Mouse (Mus musculus) kidney, embryonic 16.5 days (tissue): ENCODE results near the gene Grcc10. TPM values are rescaled to one million over a fixed set of nuclear protein-coding genes. Genes with fewer than 3 reads are reported as not detected.

Experiments used
- ATAC-seq: fragments of 200-750 bp; cut with Nextera tagmentation; 2 replicates; pipeline ENCODE4 v1.8.0; 2017; ENCODE audit warnings: moderate TSS enrichment; ENCODE audit not compliant: low FRiP score, low TSS enrichment
- H3K27ac ChIP-seq: fragments of 300-500 bp; sonication (generic); 2 replicates; pipeline ENCODE4 v1.5.1; 2014; ENCODE audit warnings: low read length
- H3K27me3 ChIP-seq: fragments of 300-500 bp; sonication (generic); 2 replicates; pipeline ENCODE4 v1.6.1; 2014; ENCODE audit warnings: low read length, control low read depth, mixed read lengths; ENCODE audit not compliant: insufficient read depth
- H3K36me3 ChIP-seq: fragments of 300-500 bp; sonication (generic); 2 replicates; pipeline ENCODE4 v1.6.1; 2014; ENCODE audit warnings: low read length, control low read depth, mixed read lengths; ENCODE audit not compliant: insufficient read depth
- H3K4me1 ChIP-seq: fragments of 300-500 bp; sonication (generic); 2 replicates; pipeline ENCODE4 v1.6.1; 2014; ENCODE audit warnings: low read length, control low read depth, mixed read lengths; ENCODE audit not compliant: insufficient read depth
- H3K4me2 ChIP-seq: fragments of 300-500 bp; sonication (generic); replicated peaks from 2 replicates; pipeline ENCODE4 v1.6.1; 2014; ENCODE audit warnings: low read depth, low read length
- H3K4me3 ChIP-seq: fragments of 300-500 bp; sonication (generic); 2 replicates; pipeline ENCODE4 v1.5.1; 2014; ENCODE audit warnings: mild to moderate bottlenecking, low read length
- H3K9ac ChIP-seq: fragments of 300-500 bp; sonication (generic); replicated peaks from 2 replicates; pipeline ENCODE4 v1.6.1; 2014; ENCODE audit warnings: low read length
- H3K9me3 ChIP-seq: fragments of 300-500 bp; sonication (generic); 2 replicates; pipeline ENCODE4 v1.6.1; 2016; ENCODE audit warnings: low read length, control low read depth
- WGBS: fragments of 180-500 bp; shearing (Covaris S2); extraction: QIAGEN DNeasy Blood & Tissue Kit; methylation state at CpG from one replicate; pipeline ENCODE4 v1.1.7; 2014; 5-methylcytosine and 5-hydroxymethylcytosine counted together
- microRNA counts: library from miRNA; unstranded; fragments of <30 nt; microRNA quantifications from one replicate; lab custom pipeline; 2016
- microRNA-seq: library from miRNA; unstranded; fragments of <30 nt; microRNA quantifications from one replicate; pipeline ENCODE4, GENCODE M21; 2016
- polyA plus RNA-seq: library from polyadenylated mRNA; unstranded; fragments of >200 nt; fragmentation: Nextera tagmentation; extraction: Ambion mirVana; gene quantifications from 2 replicates; pipeline ENCODE4 v1.2.1, GENCODE M21; 2015

The Grcc10 gene
- polyA plus RNA-seq, 1 experiment from 2014 or later = 527 TPM

- H3K36me3 ChIP-seq = no peaks in the 10 kb centered on the region
- peak overlapping the region; percentile 78 for H3K27ac ChIP-seq
- no peaks in the 10 kb centered on the region for H3K27me3 ChIP-seq
- no peaks in the 10 kb centered on the region for H3K9me3 ChIP-seq
- H3K4me1 ChIP-seq = peaks cover 25% of the 10 kb centered on the region
- no peak overlapping the region for H3K4me3 ChIP-seq
- H3K4me2 ChIP-seq = no peak overlapping the region; the same call in 1 of the 2 replicates
- ATAC-seq = peak; percentile 58
- peak overlapping the region; percentile 42 for H3K9ac ChIP-seq
- WGBS = 57% methylated on average over 15 of the region's 15 CpGs
Measured at GRCm38 (mm10) chr6:124694166-124694955, 46.8 kb downstream of the Grcc10 start.

GRCm38 (mm10) chr6:124693243-124693981 is 47.8 kb downstream of the Grcc10 start:
- 18% methylated on average over 15 of the region's 15 CpGs for WGBS
- no peaks in the 10 kb centered on the region for H3K27me3 ChIP-seq
- H3K36me3 ChIP-seq = no peaks in the 10 kb centered on the region
- peak overlapping the region; percentile 18 for H3K9ac ChIP-seq
- peak; percentile 91 for ATAC-seq
- no peak overlapping the region for H3K4me3 ChIP-seq
- H3K4me2 ChIP-seq = 0 out of 2 replicates have a peak overlapping the region, but pooled peaks have one; percentile 14
- H3K9me3 ChIP-seq = no peaks in the 10 kb centered on the region
- peak overlapping the region; percentile 78 for H3K27ac ChIP-seq
- H3K4me1 ChIP-seq = peaks cover 25% of the 10 kb centered on the region

- ATAC-seq = no peak
- Histone ChIP-seq H3K4me2 (no peak overlapping the region), H3K36me3 (no peaks in the 10 kb centered on the region), H3K9ac (no peak overlapping the region), H3K4me3 (no peak overlapping the region), H3K4me1 (peaks cover 25% of the 10 kb centered on the region), H3K27ac (no peak overlapping the region), H3K9me3 (no peaks in the 10 kb centered on the region), H3K27me3 (no peaks in the 10 kb centered on the region)
- 78% methylated on average over 3 of the region's 3 CpGs for WGBS
Measured at GRCm38 (mm10) chr6:124690517-124690916, 50.7 kb downstream of the Grcc10 start.

MicroRNAs encoded within 50 kb of the gene (microRNA counts, 519-probe panel; counts per million panel counts)
- microRNA mmu-miR-141 (lab: Ali Mortazavi, UCI) = 3,322 counts per million, percentile 76 among the panel's probes with 10 or more counts
- microRNA mmu-miR-200c (lab: Ali Mortazavi, UCI) = 4,093 counts per million, percentile 90 among the panel's probes with 10 or more counts

Small RNAs within 50 kb of the gene (microRNA-seq; reads per million reads assigned to microRNA genes)
- 749 reads per million, percentile 77 among the genes with 10 or more reads in this experiment for gene Mir141
- gene Mir200c = 5,159 reads per million, percentile 92 among the genes with 10 or more reads in this experiment

Other genes with a start within 250 kb of the Grcc10 start
- gene C1rl, start 248.3 kb downstream of the Grcc10 start, polyA plus RNA-seq = 1.8 and 2.2 TPM in 2 replicates
- 11.7 and 13.9 TPM in 2 replicates for gene C1ra, start 229.0 kb downstream of the Grcc10 start, polyA plus RNA-seq
- 28.6 and 29.0 TPM in 2 replicates for gene C1s1, start 199.0 kb downstream of the Grcc10 start, polyA plus RNA-seq
- gene C1rb, start 171.1 kb downstream of the Grcc10 start, polyA plus RNA-seq = not detected in 2 replicates
- 0.09 and 0.12 TPM in 2 replicates for gene C1s2, start 105.3 kb downstream of the Grcc10 start, polyA plus RNA-seq
- gene Lpcat3, start 78.3 kb downstream of the Grcc10 start, polyA plus RNA-seq = 88.6 and 97.2 TPM in 2 replicates
- gene Emg1, start 29.2 kb downstream of the Grcc10 start, polyA plus RNA-seq = 202 and 219 TPM in 2 replicates
- 403 and 405 TPM in 2 replicates for gene Phb2, start 29.0 kb downstream of the Grcc10 start, polyA plus RNA-seq
- 13.8 and 16.4 TPM in 2 replicates for gene Ptpn6, start 2.7 kb downstream of the Grcc10 start, polyA plus RNA-seq
- gene Gm45234, start 14.6 kb upstream of the Grcc10 start, polyA plus RNA-seq = 0.14 TPM in 1 of 2 replicates, not detected in the other
- gene Atn1, start 15.2 kb upstream of the Grcc10 start, polyA plus RNA-seq = 16.4 and 20.2 TPM in 2 replicates
- 10.9 and 15.3 TPM in 2 replicates for gene Eno2, start 28.3 kb upstream of the Grcc10 start, polyA plus RNA-seq
- gene Lrrc23, start 38.4 kb upstream of the Grcc10 start, polyA plus RNA-seq = 1.0 and 1.2 TPM in 2 replicates
- gene Spsb2, start 67.3 kb upstream of the Grcc10 start, polyA plus RNA-seq = 20.9 and 21.5 TPM in 2 replicates
- 851 and 866 TPM in 2 replicates for gene Tpi1, start 72.9 kb upstream of the Grcc10 start, polyA plus RNA-seq
- gene Usp5, start 88.1 kb upstream of the Grcc10 start, polyA plus RNA-seq = 174 TPM in 2 replicates
- 187 and 193 TPM in 2 replicates for gene Cdca3, start 88.2 kb upstream of the Grcc10 start, polyA plus RNA-seq
- gene Gnb3, start 98.9 kb upstream of the Grcc10 start, polyA plus RNA-seq = 1.7 and 1.8 TPM in 2 replicates
- gene P3h3, start 116.4 kb upstream of the Grcc10 start, polyA plus RNA-seq = 10.4 and 19.3 TPM in 2 replicates
- gene Gpr162, start 122.6 kb upstream of the Grcc10 start, polyA plus RNA-seq = 1.1 and 1.4 TPM in 2 replicates
- 0.10 and 0.28 TPM in 2 replicates for gene Cd4, start 146.8 kb upstream of the Grcc10 start, polyA plus RNA-seq
- gene Lag3, start 170.3 kb upstream of the Grcc10 start, polyA plus RNA-seq = 1.3 and 2.6 TPM in 2 replicates
- 269 and 274 TPM in 2 replicates for gene Ptms, start 178.7 kb upstream of the Grcc10 start, polyA plus RNA-seq
- gene Mlf2, start 190.0 kb upstream of the Grcc10 start, polyA plus RNA-seq = 366 and 380 TPM in 2 replicates
- 178 and 179 TPM in 2 replicates for gene Cops7a, start 224.2 kb upstream of the Grcc10 start, polyA plus RNA-seq